Mouse (Mus musculus): ENCODE results near the gene Ggnbp2. TPM values are rescaled to one million over a fixed set of nuclear protein-coding genes. Genes with fewer than 3 reads are reported as not detected.
"Not testable (repeated sequence)": the region's sequence is repeated elsewhere in the genome, so short reads cannot be mapped to it uniquely, and the experiment has no call there.

Ggnbp2 gene
- total and polyA plus RNA-seq, 2 experiments from 2014 or later, result 39.2 to 65.8 TPM

DNA sequence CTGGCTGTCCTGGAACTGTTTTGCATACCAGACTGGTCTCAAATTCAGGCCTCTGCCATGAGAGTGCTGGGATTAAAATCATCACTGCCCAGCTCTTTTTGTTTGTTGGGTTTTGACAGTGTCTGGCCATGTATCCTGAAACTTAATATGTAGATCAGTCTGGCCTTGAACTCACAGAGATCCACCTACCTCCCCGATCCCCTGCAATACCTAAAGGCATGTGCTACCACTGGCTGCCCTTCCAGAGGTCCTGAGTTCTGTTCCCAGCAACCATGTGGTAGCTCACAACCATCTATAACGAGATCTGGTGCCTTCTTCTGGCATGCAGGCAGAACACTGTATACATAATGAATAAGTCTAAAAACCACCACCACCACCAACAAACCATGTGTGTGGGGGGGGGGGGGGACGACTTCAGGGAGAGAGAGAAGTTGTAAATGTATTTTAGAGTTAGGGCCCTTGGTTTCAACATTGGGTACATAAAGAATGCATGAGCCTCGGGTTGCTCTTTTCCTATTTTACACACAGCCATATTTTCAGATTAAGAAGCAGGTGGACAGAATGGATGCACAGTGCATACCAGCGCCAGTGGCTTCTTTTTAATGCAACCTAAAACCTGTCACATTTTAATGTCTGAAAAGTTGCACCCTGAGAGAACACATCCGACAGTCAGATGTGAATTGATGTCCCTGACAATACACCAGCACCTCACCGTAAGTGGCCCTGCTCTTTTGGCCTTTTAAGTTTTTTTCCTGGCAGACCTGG is 8.6 kb upstream of the Ggnbp2 start:
- WGBS, result 24% methylated on average over 6 of the region's 7 CpGs

DNA sequence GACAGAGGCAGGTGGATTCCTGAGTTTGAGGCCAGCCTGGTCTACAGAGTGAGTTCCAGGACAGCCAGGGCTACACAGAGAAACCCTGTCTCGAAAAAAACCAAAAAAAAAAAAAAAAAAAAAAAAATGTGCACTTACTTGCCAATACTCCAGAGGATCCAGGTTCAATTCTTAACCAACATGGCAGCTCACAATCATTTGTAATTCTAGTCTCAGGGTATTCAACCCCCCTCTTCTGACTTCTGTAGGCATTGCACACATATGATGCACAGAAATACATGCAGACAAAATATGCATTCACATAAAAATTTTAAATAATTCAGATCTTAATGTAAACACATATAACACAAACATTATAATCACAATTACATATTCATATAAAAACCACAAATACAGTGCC is 5.4 kb upstream of the Ggnbp2 start:
- not testable (repeated sequence) for H3K4me2 ChIP-seq (ENCODE audit: low read depth, low read length, poor library complexity, severe bottlenecking); DNase-seq (ENCODE audit: low spot score); H3K27me3 ChIP-seq (ENCODE audit: insufficient read depth, low read length); H3K36me3 ChIP-seq (ENCODE audit: insufficient read depth, low read length); H3K9me3 ChIP-seq (ENCODE audit: low read length); H3K27ac ChIP-seq (ENCODE audit: low read depth, low read length); H3K9ac ChIP-seq (replicated peaks; ENCODE audit: low read length, poor library complexity, severe bottlenecking); H3K4me3 ChIP-seq (ENCODE audit: low read depth, low read length); H3K4me1 ChIP-seq (ENCODE audit: insufficient read depth, low read length); ATAC-seq (ENCODE audit: low FRiP score)
- WGBS, result no CpG with 5 or more reads among the region's 1 CpGs

More for the DNA sequence above, 8.6 kb upstream of the Ggnbp2 start:
- H3K27ac ChIP-seq (ENCODE audit: low read depth, low read length), result peak overlapping the region; percentile 80; the same call in 1 of the 2 replicates
- no peaks in the 10 kb centered on the region for H3K27me3 ChIP-seq (ENCODE audit: insufficient read depth, low read length)
- peak overlapping the region; percentile 82 for H3K9ac ChIP-seq (replicated peaks; ENCODE audit: low read length, poor library complexity, severe bottlenecking)
- peaks cover 5% of the 10 kb centered on the region; the same call in 1 of the 2 replicates for H3K36me3 ChIP-seq (ENCODE audit: insufficient read depth, low read length)
- ATAC-seq (ENCODE audit: low FRiP score) (no peak), DNase-seq (ENCODE audit: low spot score) (no peak)
- H3K4me1 ChIP-seq (ENCODE audit: insufficient read depth, low read length), result no peaks in the 10 kb centered on the region; the same call in 1 of the 2 replicates
- no peaks in the 10 kb centered on the region for H3K9me3 ChIP-seq (ENCODE audit: low read length)
- H3K4me2 ChIP-seq (ENCODE audit: low read depth, low read length, poor library complexity, severe bottlenecking), result peak overlapping the region; percentile 82
- H3K4me3 ChIP-seq (ENCODE audit: low read depth, low read length), result peak overlapping the region; percentile 73
- TF ChIP-seq CTCF (IDR thresholded peaks at IDR 0.05), result no peak

DNA sequence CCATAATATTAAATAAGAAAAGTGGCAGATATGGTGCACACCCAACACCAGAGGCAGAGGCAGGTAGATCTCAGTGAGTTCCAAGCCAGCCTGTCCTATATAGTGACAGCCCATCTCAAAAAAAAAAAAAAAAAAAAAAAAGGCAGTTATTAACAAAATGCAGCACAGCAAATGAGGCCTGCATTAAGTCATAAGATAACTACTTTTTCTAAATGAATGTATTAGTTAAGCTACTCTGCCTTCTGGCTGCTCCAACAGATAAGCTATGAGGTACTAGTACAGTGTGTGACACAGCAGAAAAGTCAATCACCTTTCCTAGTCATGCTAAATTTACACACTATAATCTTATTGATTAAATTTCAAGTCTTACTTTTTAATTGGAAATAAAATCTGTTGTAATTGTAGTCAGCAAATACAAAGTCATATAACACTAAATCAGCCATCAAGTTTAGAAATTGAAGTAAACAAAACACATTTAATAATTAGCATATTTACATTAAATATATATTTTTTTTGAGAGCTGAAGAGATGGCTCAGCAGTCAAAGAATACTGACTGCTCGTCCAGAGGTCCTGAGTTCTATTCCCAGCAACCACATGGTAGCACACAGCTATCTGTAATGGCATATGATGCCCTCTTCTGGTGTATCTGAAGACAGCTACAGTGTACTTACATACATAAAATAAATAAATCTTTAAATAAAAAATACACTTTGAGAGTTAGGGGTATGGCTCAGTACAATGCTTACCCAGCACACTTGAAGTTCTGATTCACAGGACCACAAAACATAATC is 2.6 kb upstream of the Ggnbp2 start:
- Histone ChIP-seq H3K27me3 (ENCODE audit: insufficient read depth, low read length) (no peaks in the 10 kb centered on the region), H3K9ac (replicated peaks; ENCODE audit: low read length, poor library complexity, severe bottlenecking) (no peak overlapping the region), H3K4me1 (ENCODE audit: insufficient read depth, low read length) (0 out of 2 replicates have a peak, but pooled peaks cover 3% of the 10 kb centered on the region), H3K9me3 (ENCODE audit: low read length) (no peaks in the 10 kb centered on the region), H3K4me2 (ENCODE audit: low read depth, low read length, poor library complexity, severe bottlenecking) (no peak overlapping the region), H3K36me3 (ENCODE audit: insufficient read depth, low read length) (no peaks in the 10 kb centered on the region), H3K27ac (ENCODE audit: low read depth, low read length) (no peak overlapping the region), H3K4me3 (ENCODE audit: low read depth, low read length) (no peak overlapping the region)
- TF ChIP-seq CTCF (IDR thresholded peaks at IDR 0.05), result peak; percentile 19; the same call in 1 of the 2 replicates
- ATAC-seq (ENCODE audit: low FRiP score) (no peak), DNase-seq (ENCODE audit: low spot score) (no peak)
- WGBS, result 73% methylated on average over 1 of the region's 1 CpGs

DNA sequence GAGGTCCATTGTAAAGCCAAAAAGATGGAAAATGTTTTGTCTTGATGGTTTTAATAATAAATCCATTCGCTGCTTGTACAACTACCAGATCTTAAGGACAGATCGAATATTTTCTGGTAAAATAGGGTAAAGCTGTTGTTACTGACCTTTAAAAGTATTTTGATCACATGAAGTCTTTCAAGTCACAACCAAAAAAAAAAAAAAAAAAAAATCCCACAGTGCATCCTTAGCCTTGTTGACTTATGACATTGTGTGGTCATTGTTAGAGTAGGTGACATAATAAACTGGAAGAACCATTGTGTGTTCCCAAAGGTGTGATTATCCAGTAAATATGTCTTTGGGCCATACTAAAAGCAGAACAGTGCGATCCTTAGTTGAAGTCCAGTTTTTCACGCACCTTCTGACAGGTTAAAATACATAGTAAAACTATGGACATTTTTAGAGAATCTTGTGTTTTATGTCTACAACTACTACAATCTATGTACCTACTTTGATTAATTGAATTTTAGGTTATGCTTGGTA is 992 bp upstream of the Ggnbp2 start:
- Histone ChIP-seq H3K36me3 (ENCODE audit: insufficient read depth, low read length) (no peaks in the 10 kb centered on the region), H3K9ac (replicated peaks; ENCODE audit: low read length, poor library complexity, severe bottlenecking) (peak overlapping the region; percentile 97), H3K9me3 (ENCODE audit: low read length) (no peaks in the 10 kb centered on the region), H3K4me3 (ENCODE audit: low read depth, low read length) (peak overlapping the region; percentile 93), H3K4me1 (ENCODE audit: insufficient read depth, low read length) (peaks cover 5% of the 10 kb centered on the region; the same call in 1 of the 2 replicates), H3K27ac (ENCODE audit: low read depth, low read length) (peak overlapping the region; percentile 99), H3K27me3 (ENCODE audit: insufficient read depth, low read length) (no peaks in the 10 kb centered on the region), H3K4me2 (ENCODE audit: low read depth, low read length, poor library complexity, severe bottlenecking) (peak overlapping the region; percentile 62)
- 81% methylated on average over 4 of the region's 4 CpGs for WGBS
- no peak for TF ChIP-seq CTCF (IDR thresholded peaks at IDR 0.05)
- DNase-seq (ENCODE audit: low spot score), result no peak
- no peak for ATAC-seq (ENCODE audit: low FRiP score)

DNA sequence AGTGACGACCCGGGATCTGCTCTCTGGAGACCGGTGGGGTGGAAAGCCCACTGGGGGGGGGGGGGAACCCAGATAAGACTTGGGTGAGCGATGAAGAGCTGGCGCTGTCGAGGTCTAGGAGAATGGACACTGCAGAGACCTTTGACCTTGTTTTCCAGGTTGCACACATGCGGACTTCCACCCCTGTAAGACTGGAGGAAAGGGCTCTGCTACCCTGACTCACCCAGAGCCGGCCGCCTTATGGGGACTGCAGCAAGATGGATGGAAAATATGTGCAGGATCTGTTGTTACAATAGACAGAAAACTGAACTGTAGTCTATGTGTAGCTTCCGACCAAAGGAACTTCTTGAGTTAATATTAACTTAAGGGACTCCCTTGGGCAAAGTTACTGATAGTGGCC is 429 bp upstream of the Ggnbp2 start:
- DNase-seq (ENCODE audit: low spot score), result peak; percentile 43
- 2% methylated on average over 10 of the region's 10 CpGs for WGBS
- TF ChIP-seq CTCF (IDR thresholded peaks at IDR 0.05), result no peak
- H3K9me3 ChIP-seq (ENCODE audit: low read length), result no peaks in the 10 kb centered on the region
- H3K27me3 ChIP-seq (ENCODE audit: insufficient read depth, low read length), result no peaks in the 10 kb centered on the region
- peaks cover 5% of the 10 kb centered on the region; the same call in 1 of the 2 replicates for H3K4me1 ChIP-seq (ENCODE audit: insufficient read depth, low read length)
- H3K4me2 ChIP-seq (ENCODE audit: low read depth, low read length, poor library complexity, severe bottlenecking), result peak overlapping the region; percentile 62
- peak overlapping the region; percentile 93 for H3K4me3 ChIP-seq (ENCODE audit: low read depth, low read length)
- H3K9ac ChIP-seq (replicated peaks; ENCODE audit: low read length, poor library complexity, severe bottlenecking), result peak overlapping the region; percentile 97
- H3K36me3 ChIP-seq (ENCODE audit: insufficient read depth, low read length), result no peaks in the 10 kb centered on the region
- ATAC-seq (ENCODE audit: low FRiP score), result peak; percentile 60
- peak overlapping the region; percentile 99 for H3K27ac ChIP-seq (ENCODE audit: low read depth, low read length)
